Mouse (Mus musculus) adrenal gland (tissue): ENCODE measurements around the gene Gzf1.

Experiments
- intact Hi-C: fragments of 180-260 bp; cut with DNase I; formaldehyde crosslinking; loops from one replicate; pipeline ENCODE4 v1.15.1; 2025

The Gzf1 gene

DNA sequence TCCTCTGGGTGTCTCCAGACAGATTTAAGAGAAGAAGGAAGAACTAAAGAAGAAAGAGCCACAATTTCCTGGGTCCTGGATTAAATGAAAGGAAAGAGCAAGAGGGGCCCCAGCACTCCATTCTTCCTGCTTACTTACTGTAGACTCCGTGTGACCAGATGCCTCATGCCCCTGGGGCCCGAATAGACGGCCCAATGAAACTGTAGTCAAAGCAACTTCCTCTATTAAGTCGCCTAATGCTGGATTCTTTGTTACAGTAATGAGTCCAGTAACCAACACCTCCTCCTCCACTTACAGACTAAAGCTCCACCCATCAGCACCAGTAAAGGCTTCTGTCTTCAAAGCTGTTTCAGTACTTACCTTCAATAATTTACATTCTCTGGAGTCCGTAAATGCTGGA is 17.7 kb downstream of the Gzf1 start:
- intact Hi-C loops, result no loop called here

DNA sequence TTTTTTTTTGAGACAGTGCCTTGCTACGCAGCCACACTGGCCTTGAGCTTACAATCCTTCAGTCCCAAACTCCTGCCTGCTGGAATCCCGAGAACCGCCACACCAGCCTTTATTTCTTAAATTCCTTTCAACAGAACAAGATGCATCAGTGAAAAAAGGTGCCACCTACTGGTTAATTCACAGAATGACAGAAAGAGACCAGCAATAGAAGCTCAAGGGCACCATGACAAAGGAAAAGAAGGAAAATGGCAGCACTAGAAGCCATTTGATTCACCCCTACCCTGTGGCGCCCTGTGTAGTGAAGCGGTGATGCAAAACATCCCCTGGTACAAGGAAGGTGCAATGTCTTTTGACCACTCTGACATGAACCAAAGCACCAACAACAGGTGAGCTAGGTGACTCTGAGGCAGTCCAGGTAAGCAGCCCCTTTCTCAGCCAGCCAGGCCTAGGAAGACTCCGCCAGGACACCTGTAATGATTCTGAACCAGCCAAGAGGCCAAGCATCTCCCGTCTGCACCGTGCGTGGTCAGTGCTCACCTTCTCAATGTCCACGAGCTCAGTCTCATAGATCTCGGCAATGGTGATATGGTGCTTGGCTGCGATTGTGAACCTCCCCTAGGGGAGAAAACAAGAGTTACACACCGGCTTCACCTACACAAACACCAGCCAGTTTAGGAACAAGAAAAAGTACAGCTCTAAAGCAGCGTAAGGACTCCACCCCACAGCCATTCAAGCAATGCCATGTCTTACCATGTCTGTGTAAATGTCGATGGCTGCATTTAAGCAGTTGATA is 25.8 kb downstream of the Gzf1 start:
- intact Hi-C loops, result no loop called here

DNA sequence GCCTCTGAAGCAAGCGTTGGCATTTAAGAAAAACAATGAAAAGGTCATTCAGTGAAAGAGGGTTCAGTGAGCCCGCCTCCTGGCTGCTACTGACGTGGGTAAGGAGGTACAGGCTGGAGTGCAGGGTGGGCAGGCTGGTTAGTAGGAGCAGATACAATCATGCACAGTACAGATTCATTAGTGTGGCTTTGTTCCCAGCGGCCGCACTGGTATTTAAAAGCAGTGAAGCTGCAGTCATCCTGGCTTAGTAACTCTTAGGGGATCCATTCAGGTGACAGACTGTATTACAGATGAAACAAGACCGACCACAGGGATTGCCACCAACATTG is 26.3 kb downstream of the Gzf1 start:
- intact Hi-C loops, result no loop called here

DNA sequence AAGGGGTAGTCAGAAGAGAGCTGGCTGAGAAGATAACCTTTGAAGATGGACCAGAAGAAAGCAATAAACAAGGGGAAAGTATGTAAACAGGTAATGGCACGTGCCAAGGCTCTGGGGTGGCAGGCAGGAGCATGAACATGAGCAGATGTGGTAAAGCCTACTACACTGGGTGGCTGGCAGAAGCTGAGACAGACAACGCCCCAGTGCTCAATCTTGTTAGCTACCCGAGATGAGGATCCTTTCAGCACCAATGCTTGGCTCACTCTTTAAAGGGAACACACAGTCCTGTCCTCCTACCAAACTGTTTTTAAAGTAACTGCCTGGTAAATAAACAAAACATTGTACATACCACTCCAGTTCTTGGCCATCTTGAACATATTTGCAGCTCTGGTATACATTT is 31.5 kb downstream of the Gzf1 start:
- intact Hi-C loops, result no loop called here

DNA sequence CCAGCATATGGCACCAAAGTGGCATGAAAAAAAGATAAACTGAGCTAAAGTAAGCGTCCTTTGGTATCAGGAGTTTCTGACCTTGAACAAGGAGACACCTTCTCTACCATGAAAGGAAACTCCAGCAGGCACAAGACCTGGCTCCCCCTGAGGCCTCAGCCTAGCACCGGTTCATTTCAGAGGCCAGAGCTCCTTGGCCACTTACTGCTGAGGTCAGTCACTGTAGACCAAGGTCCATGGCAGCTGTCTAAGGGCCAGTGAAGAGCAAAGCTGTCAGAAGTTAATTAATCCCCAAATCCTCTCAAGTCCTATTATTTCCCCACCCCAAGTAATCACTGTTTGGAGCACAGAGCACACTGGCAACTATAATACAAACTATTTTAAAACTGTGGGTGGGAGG is 36.2 kb downstream of the Gzf1 start:
- intact Hi-C loops, result no loop called here

DNA sequence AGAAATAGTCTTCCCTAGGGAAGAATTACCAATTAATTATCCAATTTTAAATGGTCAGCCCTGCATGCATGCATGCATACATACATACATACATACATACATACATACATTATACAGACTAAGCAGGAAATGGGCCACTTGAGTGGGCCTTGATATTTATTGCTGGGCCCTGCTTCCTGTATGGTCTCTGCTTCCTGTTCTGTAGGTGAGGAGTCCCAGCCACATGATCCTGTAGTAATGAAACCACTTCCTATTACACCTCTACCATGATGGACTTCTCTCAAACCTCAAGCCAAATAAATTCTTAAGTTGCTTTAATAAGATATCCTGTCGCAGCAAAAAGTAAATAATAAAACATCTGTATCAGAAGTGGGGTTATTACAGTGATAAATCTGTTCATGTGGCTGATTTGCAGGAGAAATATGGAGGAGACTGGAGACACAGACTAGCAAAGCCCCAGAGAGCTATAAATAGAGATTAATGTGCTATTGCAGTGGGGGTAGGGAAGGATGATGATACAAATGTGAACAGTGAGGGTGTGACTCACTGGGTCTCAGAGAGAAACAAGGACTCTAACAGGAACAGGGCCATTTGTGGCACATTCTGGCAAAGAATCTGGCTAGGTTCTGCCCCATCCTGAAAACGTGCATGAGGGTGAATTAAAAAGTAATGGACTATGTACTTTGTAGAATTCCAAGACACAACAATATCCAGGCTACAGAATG is 38.6 kb downstream of the Gzf1 start:
- intact Hi-C loops, result no loop called here

DNA sequence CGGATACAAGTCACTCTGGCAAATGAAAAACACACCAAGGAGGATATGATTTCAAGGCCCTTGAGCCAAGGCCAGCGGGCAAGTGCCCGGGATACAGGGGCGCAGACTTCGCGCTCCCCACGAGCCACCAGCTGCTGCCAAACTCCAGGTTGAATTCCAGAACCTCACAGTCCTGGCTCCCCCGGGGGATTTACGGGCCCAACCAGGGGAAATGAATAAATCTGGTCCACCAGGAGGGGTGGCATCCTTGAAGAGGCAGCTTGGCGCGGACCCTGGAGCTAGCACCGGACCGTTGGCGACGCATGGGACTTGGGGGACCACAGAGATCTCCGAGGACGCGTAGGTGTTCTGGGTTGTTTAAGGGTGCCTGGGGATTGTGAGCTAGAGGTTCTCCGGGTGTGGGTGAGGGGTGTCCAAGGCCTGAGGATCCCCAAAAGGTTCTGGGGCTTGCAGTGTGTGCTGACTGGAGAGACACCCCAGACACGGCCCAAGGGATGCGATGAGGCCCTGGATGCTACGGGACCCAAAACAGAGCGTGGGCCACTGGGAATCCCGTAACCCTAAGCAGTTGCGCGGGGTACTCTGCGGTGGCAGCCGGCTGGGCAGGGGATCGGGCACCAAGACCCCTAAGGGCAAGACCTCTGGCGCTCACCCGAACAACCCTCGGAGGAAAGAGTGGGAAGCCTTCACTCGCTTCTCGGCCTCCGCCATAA is 50.9 kb downstream of the Gzf1 start:
- intact Hi-C loops, result no loop called here

DNA sequence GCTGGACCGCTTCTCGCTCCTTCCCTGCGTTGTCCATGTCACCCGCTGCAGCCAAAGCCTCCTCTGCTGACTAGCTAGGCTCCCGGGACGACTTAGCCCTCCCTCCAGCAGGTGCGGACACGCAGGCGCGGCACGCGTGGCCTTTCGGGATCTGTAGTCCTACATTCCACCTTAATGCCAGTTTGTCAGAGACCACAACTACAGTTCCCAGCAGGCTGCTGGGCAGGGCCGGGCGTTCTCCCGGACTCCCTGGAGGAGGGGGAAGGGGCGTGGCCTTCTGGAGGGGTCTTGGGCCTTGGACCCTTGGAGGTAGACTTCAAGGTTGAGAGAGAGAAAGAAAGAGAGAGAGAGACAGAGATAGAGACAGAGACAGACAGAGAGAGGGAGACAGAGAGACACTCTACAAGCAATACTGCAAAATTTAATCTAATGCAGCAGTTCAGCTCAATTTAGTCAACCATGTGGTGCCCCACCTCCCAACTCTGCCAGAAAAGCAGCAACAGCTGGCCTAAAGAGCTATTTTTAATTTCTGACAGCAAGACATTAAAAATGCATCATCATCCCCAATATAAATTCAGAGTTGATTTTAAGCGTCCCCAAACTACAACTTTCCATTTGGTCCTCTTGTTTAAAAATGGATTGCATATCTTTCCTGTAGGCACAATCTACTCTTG is 51.6 kb downstream of the Gzf1 start, which contains the start of gene Napb:
Gene Napb (minus strand): TSS at position 141 of the 674 bp plus-strand sequence.
- intact Hi-C loops, result no loop called here
